Mouse (Mus musculus): Measurements from ENCODE around the gene Col5a1. TPM values are rescaled to one million over a fixed set of nuclear protein-coding genes. Genes with fewer than 3 reads are reported as not detected.

The Col5a1 gene
- total RNA-seq, 2 experiments from 2014 or later, result 14.8 to 17.9 TPM

- DNase-seq, result peak in 1 of 2 experiments; percentile 75
These were observed 623 bp upstream of the Col5a1 start for GRCm38 (mm10) chr2:27885456-27886147.

- DNase-seq, result peak; percentile 75 to 77
These were observed 609 bp downstream of the Col5a1 start for GRCm38 (mm10) chr2:27886608-27887460.

GRCm38 (mm10) chr2:27887461-27888264, 1.4 kb downstream of the Col5a1 start:
- peak; percentile 63 to 64 for DNase-seq

GRCm38 (mm10) chr2:27888603-27889545, 2.6 kb downstream of the Col5a1 start:
- peak; percentile 82 to 84 for DNase-seq

GRCm38 (mm10) chr2:27891922-27892541, 5.8 kb downstream of the Col5a1 start:
- no peak for DNase-seq

GRCm38 (mm10) chr2:27893015-27893414, 6.8 kb downstream of the Col5a1 start:
- DNase-seq, result no peak

GRCm38 (mm10) chr2:27894986-27895385, 8.8 kb downstream of the Col5a1 start:
- no peak for DNase-seq

GRCm38 (mm10) chr2:27895648-27896047, 9.4 kb downstream of the Col5a1 start:
- no peak for DNase-seq

- DNase-seq, result peak; percentile 73 to 84
These were observed 10.9 kb downstream of the Col5a1 start for GRCm38 (mm10) chr2:27897161-27897560.

GRCm38 (mm10) chr2:27899894-27900293, 13.7 kb downstream of the Col5a1 start:
- peak; percentile 49 to 77 for DNase-seq

- DNase-seq, result no peak
These were observed 14.9 kb downstream of the Col5a1 start for GRCm38 (mm10) chr2:27901076-27901475.

GRCm38 (mm10) chr2:27901525-27902245, 15.5 kb downstream of the Col5a1 start:
- DNase-seq, result no peak

GRCm38 (mm10) chr2:27902318-27902717, 16.1 kb downstream of the Col5a1 start:
- no peak for DNase-seq

- no peak for DNase-seq
These were observed 19.2 kb downstream of the Col5a1 start for GRCm38 (mm10) chr2:27905411-27905810.

- DNase-seq, result no peak
These were observed 24.3 kb downstream of the Col5a1 start for GRCm38 (mm10) chr2:27910501-27910900.

GRCm38 (mm10) chr2:27912546-27913275, 26.5 kb downstream of the Col5a1 start:
- DNase-seq, result peak in 1 of 2 experiments; percentile 39

GRCm38 (mm10) chr2:27915726-27916125, 29.5 kb downstream of the Col5a1 start:
- no peak for DNase-seq

GRCm38 (mm10) chr2:27916316-27916715, 30.1 kb downstream of the Col5a1 start:
- peak in 1 of 2 experiments; percentile 62 for DNase-seq

GRCm38 (mm10) chr2:27917177-27917576, 31.0 kb downstream of the Col5a1 start:
- DNase-seq, result no peak
